Mouse (Mus musculus) C2C12 (cell line): ENCODE measurements around the gene Rpl6.

ENCODE experiments used
- CEBPB ChIP-seq: IDR thresholded peaks from one replicate; pipeline ENCODE4 v1.6.1; 2011; ENCODE audit warnings: low read depth, mild to moderate bottlenecking, control low read depth, moderate library complexity
- CTCF ChIP-seq: IDR thresholded peaks from one replicate; pipeline ENCODE4 v1.5.1; 2011; ENCODE audit not compliant: control insufficient read depth, insufficient read depth, insufficient read length
- FOSL1 ChIP-seq: IDR thresholded peaks from one replicate; pipeline ENCODE4 v1.8.0; 2011; ENCODE audit warnings: mild to moderate bottlenecking, low read length; ENCODE audit not compliant: poor library complexity, insufficient read depth, severe bottlenecking
- MAX ChIP-seq: IDR thresholded peaks from one replicate; pipeline ENCODE4 v1.6.1; 2011; ENCODE audit warnings: mild to moderate bottlenecking, control low read depth
- MYOD1 ChIP-seq: IDR thresholded peaks from one replicate; pipeline ENCODE4 v1.6.1; 2011; ENCODE audit warnings: low read depth; ENCODE audit not compliant: control insufficient read depth, insufficient read length
- MYOG ChIP-seq: IDR thresholded peaks from one replicate; pipeline ENCODE4 v1.6.1; 2011; ENCODE audit not compliant: control insufficient read depth, insufficient read length; ENCODE audit errors: extremely low read depth
- USF1 ChIP-seq: IDR thresholded peaks from one replicate; pipeline ENCODE4 v1.6.1; 2011; ENCODE audit warnings: low read depth, mild to moderate bottlenecking, control low read depth, moderate library complexity

GRCm38 (mm10) chr5:121210601-121210924 is 6.3 kb downstream of the Rpl6 start:
- TF ChIP-seq USF1, result no peak
- no peak for TF ChIP-seq CTCF
- no peak for TF ChIP-seq MAX
- no peak for TF ChIP-seq MYOG
- no peak for TF ChIP-seq CEBPB
- no peak for TF ChIP-seq MYOD1
- TF ChIP-seq FOSL1, result no peak
